Mouse (Mus musculus): ENCODE data around the gene Klk8.

DNA sequence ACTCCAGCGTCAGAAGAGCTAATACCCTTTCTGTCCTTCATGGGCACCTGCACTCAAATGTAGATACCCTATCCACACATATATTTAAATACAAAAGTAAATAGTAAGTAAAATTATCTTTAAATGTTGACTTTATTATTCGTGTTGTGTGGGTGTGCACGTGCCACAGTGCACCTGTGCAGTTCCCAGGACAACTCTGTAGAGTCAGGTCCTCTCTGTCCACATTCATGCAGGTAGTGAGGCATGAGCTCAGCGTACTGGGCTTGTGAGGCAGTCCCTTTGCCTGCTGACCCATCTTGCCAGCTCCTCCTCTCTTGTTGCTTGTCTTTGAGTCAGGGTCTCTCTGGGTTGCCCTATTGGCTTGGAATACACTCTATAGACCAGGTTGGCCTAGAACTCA is 30.3 kb downstream of the Klk8 start:
- TF ChIP-seq POLR2A (IDR thresholded peaks at IDR 0.05; ENCODE audit: insufficient read depth, low read length) (no peak), CTCF (IDR thresholded peaks at IDR 0.05; ENCODE audit: low read depth, low read length) (no peak)
